Mouse (Mus musculus) right cerebral cortex, adult 18-20 months (tissue): ENCODE data around the gene Nlrp2.

Source experiments
- DNase-seq: peaks from one replicate; pipeline ENCODE4 v3.0.0; 2022; ENCODE audit warnings: mixed read lengths

The Nlrp2 gene

DNA sequence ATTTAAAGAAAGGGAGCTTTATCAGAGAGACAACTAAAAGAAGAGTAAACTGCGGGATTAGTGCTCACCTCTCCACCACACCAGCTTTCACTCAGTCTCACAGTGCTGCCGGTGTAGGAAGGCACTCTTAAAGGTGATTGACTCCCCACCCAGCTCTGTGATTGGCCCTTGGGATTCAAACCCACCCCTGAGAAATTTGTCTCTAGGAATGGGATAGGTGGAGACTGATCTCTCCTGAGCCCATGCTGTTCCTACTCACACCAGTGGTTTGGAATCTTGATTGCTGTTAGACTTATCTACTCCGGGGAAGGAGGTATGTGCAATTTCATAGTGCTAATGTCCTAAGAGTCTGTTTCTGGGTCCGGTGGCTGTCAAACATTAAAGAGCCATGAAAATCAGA lies at the start of gene Nlrp2:
Nlrp2 (minus strand) TSS at position 101 of the 400 bp plus-strand sequence.
- DNase-seq: no peak

DNA sequence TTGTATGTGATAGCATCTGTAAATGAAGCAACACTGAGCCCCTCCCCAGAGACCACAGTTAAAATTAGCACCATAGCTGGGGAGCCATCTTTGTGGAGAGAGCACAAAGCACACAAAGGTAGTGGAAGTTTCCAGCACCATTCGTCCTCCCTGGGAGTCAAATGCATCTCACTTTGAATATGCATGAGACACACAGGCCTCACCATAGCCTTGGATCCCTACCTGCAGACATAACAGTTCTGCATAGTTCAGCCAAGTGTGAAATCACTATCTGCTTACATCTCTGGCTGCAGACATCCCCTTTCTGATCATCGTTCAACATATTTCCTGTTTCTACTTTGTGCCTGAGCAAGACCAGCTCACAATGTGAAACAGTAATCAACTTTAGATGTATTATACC lies 15.9 kb upstream of the Nlrp2 start:
- no peak for DNase-seq

DNA sequence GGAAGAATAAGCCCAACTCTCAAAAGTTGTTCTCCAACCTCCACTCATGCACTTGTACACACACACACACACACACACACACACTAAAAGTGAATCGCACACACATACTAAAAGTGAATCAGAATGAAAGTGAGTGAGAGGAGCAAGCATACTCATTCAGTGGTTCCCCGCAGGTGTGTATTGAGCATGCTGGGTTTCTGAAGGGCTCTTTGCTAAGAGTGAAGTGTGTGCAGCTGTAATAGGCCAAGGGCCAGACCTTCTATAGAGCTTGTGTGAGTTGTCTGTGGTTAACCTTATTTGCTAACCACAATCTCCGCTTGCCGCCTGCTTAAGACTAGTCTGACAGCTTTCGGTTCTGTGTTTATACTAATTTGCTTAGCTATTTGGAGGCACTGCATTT lies 12.8 kb upstream of the Nlrp2 start:
- no peak for DNase-seq

DNA sequence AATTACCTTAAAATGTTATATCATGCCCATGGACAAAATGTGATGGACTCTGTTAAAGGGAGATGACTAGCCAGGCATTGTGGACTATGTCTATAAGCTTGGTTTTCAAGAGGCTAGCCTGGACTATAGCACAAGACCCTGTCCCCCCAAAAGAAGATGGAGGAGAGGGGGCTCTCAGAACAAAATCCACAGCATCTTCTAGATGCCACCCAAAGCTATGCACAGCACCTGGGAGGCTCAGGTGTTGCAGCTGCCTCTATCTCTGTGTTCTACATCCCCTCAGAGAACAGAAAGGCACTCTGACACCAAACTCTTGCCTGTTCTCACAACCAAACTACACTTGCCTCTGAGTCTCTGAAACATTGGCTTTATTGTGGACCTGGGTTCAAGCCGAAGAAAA lies 598 bp downstream of the Nlrp2 start, which contains the start of gene Gm5065:
Gm5065 (plus strand) TSS at position 301 of the 400 bp plus-strand sequence.
- no peak for DNase-seq

DNA sequence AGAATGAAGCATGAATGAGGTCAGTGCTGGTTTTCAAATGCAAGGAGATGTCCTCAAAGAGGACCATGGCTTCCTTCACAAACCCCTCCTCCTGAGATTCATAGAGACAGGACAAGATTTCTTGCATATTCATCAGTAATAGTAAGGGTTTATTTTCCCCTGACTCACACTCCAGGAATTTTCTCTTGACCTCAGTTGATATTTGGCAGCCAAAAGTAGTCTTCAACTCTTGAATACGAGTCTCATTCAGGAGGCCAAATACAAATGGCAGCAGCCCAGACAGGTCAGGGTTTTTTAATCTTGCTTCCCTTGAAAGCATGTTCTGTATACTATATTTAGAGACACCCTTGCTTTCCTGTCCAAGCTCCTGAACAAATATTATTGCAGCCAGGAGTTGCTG lies 23.3 kb downstream of the Nlrp2 start:
- no peak for DNase-seq

DNA sequence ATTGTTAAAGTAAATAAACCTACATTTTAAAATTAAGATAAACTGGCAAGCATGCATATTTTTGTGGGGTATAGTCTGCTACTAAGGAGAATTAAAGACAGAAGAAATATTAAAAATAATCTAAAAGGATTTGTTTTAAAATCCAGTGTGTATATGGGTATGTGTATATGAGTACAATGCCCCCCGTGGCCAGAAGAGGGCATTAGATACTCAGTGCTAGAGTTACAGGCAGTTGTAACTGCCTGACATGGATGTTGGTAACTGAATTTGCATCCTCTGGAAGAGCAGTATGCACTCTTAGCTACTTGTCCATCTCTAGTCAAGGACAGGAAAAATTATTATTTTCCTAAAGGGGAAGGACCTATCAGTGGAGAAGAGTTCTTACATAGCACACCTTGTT lies 62.6 kb downstream of the Nlrp2 start:
- no peak for DNase-seq

DNA sequence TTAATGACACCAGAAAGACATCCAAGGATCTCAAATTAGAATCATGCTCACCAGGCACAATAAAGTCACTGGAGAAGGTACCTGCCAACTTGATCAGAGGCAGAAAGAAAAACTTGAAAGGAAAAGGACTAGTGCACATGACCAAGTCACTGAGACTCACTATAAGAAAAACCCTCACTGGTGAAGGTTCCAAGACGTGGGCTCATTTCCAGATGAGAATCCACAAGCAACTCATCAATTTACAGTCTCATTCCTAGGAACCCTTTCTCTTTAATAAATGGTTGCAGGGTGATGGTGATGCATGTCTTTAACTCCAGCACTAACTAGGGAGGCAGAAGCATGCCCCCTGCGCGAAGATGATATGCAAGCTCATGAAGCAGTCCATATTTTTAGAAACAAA lies 87.8 kb downstream of the Nlrp2 start:
- no peak for DNase-seq
